Mouse (Mus musculus) frontal cortex, adult (tissue): Measurements from ENCODE around the gene Amdhd1.

Source experiments
- ATAC-seq: cut with Nextera tagmentation; 2 replicates; pipeline ENCODE4 v1.9.2; 2017; ENCODE audit warnings: mild to moderate bottlenecking, moderate library complexity, mixed read lengths; ENCODE audit not compliant: low TSS enrichment

Gene Amdhd1

DNA sequence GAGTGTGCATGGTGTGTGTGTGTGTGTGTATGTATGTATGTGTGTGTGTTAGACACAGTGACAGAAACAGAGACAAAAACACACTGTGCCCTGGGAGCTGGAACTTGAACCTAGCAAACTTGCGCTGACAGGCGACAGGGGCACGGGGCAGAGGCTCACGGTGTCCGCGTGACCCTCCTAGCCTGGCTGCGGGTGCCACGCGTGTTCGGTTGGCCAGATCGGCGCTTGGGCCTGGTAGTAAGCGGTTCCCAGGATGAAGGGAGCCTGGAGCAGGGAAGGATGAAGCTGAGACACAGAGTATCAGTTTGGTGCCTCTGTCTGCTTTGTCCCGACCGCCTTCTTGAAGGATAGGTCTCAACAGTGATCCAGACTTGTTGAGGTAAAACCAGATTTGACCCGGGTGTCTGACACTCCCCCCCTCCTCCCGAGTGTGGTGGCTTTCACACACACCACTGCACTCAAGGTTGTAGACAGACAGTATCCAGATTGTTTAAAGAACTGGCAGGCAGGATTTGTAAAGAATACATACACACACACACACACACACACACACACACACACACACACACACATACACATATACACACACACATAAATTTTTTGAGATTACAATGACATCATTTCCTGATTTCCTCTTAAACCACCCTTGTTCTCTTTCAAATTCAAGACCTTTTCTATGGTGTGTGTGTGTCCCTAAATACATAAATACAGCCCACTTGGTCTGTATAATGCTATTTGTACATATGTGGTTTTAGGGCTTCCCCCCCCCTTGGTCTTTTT lies 788 bp upstream of the Amdhd1 start, which contains the start of gene Ccdc38:
TSS of gene Ccdc38 (plus strand) at position 202 of the 780 bp plus-strand sequence.
- ATAC-seq = no peak

GRCm38 (mm10) chr10:93538818-93539217 lies 1.0 kb downstream of the Amdhd1 start:
- ATAC-seq = no peak

DNA sequence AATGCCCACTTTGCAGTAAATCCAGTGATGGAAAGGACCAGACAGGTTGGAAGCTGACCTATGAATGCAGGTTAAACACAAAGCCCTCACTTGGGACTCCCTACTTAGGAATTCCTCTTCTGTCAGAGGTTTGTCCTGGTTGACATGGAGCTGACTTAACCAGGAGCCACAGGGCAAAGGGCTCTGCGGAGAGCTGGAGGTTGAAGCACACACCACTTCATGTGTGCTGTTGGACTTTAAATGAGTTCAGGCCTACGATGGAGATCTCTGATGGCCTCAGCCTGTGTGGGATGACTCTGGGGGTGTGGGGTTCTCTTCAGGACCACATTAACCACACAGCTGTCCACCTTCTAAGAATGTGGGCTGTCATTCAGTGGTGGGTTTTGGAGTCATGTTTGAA lies 1.5 kb downstream of the Amdhd1 start:
- ATAC-seq = no peak

GRCm38 (mm10) chr10:93525329-93525728 lies 14.5 kb downstream of the Amdhd1 start:
- ATAC-seq = no peak

DNA sequence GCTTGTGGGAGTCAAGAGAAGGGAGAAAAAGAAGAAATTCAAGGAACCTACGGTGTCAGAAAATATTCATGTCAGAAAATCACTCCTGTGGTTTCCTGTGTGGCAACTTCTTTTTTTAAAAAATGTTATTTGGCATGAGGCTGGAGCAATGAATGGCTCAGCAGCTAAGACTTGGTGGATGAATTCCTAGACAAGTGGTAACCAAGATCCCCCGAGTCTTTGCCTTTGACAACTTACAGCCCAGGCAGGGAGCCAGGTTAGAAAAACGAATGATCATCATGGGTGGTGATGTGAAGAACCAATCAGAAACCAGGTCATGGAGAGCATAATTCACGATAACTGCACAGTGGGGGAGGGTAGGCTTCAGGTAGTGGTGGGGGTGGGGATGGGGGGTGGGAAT lies 18.8 kb downstream of the Amdhd1 start:
- ATAC-seq = no peak

- no peak for ATAC-seq
These were observed 20.1 kb downstream of the Amdhd1 start for GRCm38 (mm10) chr10:93519756-93520155.

GRCm38 (mm10) chr10:93519159-93519558 lies 20.7 kb downstream of the Amdhd1 start:
- ATAC-seq = no peak

DNA sequence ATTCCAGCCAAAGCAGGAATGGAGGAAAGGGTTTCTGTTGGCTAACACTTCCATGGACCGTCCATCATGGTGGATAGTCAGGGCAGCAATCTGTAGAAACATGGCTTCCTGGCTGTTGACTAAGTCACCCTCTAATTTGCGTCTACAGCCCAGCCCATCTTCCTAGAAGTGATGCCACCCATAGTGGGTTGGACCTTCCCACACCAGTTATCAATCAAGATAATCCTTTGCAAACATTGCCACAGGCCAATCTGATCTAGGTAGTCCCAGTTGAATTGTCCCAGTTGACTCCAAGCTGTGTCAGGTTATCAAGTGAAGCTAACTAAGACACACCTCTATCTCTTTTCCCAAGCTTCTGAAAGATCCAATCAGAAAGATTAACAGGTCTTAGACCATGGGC lies 21.2 kb downstream of the Amdhd1 start:
- no peak for ATAC-seq

- ATAC-seq = no peak
These were observed 21.6 kb downstream of the Amdhd1 start for GRCm38 (mm10) chr10:93518186-93518585.

DNA sequence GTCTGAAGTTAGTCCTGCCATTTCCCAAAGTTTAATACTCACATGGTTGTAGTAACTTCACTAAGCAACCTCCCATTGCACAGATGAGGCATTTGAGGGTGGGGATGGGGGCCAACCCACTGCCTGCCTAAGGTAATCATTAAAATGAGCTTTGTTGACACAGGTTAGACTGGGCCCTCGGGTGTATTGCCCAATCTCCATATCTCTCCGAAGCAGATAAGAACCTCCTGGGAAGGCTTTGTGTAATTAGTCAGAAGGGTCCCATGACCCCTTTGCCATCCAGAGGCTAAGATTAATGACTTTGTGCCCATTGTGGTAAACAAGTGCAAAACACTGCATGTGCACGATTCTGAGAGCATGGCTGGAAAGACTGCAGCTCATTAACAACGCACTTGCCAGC lies 22.1 kb downstream of the Amdhd1 start:
- ATAC-seq = no peak

DNA sequence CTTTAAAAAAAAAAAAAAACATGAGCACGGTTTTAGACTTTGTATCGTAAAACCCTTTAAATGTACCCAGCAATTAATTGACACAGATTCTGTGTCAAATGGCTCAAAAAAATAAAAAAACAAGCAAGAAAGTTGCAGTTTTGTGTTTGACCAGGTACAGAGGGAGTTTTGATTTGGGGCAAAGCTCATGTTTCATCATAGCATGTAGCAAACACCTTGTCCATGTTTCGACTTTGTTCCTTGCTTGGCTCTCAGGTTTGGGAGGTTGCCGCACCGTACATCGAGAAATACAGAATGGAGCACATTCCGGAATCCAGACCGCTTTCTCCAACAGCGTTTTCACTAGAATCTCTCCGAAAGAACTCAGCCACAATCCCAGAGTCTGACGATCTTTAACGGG lies 23.9 kb downstream of the Amdhd1 start:
- ATAC-seq = no peak

- no peak for ATAC-seq
These were observed 24.4 kb downstream of the Amdhd1 start for GRCm38 (mm10) chr10:93515419-93515818.

GRCm38 (mm10) chr10:93509532-93510153 lies 30.2 kb downstream of the Amdhd1 start:
- no peak for ATAC-seq

DNA sequence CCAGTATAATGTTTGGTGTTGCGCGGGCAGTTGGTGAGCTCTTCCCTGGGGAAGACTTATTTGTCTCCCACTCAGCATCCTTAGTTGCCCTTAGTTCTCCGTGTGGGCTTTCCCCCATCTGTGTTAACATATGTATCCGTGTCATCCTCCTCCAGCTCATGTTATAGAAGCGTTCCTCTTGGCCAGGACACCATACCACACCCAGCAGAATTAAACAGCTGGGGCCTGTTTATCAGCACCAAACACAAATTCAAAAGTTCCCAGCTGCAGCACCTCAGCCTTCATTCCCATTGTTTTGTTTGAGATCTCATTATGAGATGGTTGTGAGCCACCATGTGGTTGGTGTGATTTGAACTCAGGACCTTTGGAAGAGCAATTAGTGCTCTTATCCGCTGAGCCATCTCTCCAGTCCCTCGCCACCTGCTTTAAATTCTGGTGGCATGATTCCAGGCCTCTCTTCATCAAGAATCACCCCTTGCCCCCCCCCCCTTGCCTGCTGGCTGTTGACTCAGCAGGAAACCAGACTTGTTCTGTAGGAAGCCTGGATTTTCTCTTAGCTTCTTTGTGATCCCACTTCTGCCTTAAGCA lies 31.4 kb downstream of the Amdhd1 start:
- 0 out of 2 replicates have a peak, but pooled peaks have one; percentile 44 for ATAC-seq

- ATAC-seq = no peak
These were observed 38.5 kb downstream of the Amdhd1 start for GRCm38 (mm10) chr10:93501346-93501745.

GRCm38 (mm10) chr10:93500864-93501263 lies 39.0 kb downstream of the Amdhd1 start:
- no peak for ATAC-seq

DNA sequence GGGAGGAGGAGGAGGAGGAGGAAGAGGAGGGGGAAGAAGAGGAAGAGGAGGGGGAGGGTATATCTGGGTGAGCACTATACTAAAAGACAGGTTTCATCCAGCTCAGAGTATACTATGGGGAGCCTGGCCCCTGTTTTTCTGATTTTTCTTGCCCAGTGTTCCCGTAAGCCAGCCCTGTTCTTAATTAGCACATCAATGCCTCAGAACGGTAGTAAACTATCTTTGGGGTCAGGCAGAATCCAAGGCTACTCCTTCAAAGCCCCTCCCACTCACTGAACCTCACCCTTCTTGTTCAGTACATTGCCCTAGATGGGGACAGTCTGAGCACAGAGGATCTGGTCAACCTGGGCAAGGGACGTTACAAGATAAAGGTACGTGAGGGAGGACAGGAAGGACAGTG lies 49.4 kb downstream of the Amdhd1 start:
- ATAC-seq = no peak

GRCm38 (mm10) chr10:93488828-93489226 lies 51.0 kb downstream of the Amdhd1 start:
- ATAC-seq = no peak

- ATAC-seq = no peak
These were observed 51.6 kb downstream of the Amdhd1 start, which contains the start of gene Hal for GRCm38 (mm10) chr10:93488066-93488827. Gene Hal, plus strand, starts transcription at chr10:93488768.

- peak; percentile 86 for ATAC-seq
These were observed 53.2 kb downstream of the Amdhd1 start for GRCm38 (mm10) chr10:93486622-93487021.

DNA sequence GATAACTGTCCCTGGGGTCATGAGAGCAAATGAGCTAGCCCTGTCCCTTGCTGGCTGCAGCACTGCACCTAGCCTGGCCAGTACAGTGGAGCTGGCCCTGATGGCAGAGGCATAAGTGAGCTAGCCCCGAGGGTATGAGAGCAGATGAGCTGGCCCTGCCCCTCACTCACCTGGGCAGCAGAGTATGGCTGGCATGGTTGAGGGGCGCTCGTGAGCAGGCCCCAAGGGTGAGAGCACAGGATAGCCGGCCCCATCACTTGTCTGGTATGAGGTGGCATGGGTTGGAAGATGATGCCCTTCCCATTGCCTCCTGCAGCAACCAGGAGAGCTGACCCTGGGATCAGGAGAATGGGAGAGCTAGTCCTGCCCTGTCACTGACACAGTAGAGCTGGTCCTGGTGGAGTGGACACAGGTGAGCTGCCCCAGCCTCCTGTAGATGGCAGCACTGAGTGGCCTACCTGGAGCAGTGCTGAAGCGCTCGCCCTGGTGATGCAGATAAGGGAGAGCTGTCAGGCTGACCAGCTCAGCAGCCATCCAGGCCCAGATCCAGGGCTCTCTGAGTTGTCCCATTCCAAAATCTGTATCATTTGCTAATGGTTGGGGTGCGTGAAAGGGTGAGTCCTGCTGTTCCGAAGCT lies 54.7 kb downstream of the Amdhd1 start:
- ATAC-seq = peak; percentile 56

GRCm38 (mm10) chr10:93484511-93484910 lies 55.3 kb downstream of the Amdhd1 start:
- ATAC-seq = no peak
